Mouse (Mus musculus) c-Kit-negative CD71-positive TER-119-positive erythroid progenitor cells, embryonic 14.5 days (primary cell): ENCODE results near the gene Gm4631.
"Not testable (repeated sequence)": the region's sequence is repeated elsewhere in the genome, so short reads cannot be mapped to it uniquely, and the experiment has no call there.

Source experiments
- DNase-seq: peaks from one replicate; pipeline ENCODE4 v3.0.0-alpha.2; 2013; ENCODE audit warnings: low read depth, low spot score

Gm4631 gene

GRCm38 (mm10) chr2:175338097-175338496 lies at the start of gene Gm4631:
Gene Gm4631 (minus strand): TSS chr2:175338197.
- DNase-seq: not testable (repeated sequence)

GRCm38 (mm10) chr2:175372136-175372535 lies 34.1 kb upstream of the Gm4631 start, which contains the start of gene Zfp968:
Gene Zfp968 (plus strand): TSS chr2:175372436.
- DNase-seq: not testable (repeated sequence)

- DNase-seq: not testable (repeated sequence)
These were observed 63.2 kb downstream of the Gm4631 start, which contains the start of gene Gm14440 for GRCm38 (mm10) chr2:175274825-175275224. Gene Gm14440 (plus strand): TSS chr2:175275125.
